Mouse (Mus musculus): Measurements from ENCODE around the gene Dgkb.

The Dgkb gene

GRCm38 (mm10) chr12:37993221-37993620, 175.7 kb downstream of the Dgkb start:
- in situ Hi-C loops (cut with MboI, MseI): no loop called here

DNA sequence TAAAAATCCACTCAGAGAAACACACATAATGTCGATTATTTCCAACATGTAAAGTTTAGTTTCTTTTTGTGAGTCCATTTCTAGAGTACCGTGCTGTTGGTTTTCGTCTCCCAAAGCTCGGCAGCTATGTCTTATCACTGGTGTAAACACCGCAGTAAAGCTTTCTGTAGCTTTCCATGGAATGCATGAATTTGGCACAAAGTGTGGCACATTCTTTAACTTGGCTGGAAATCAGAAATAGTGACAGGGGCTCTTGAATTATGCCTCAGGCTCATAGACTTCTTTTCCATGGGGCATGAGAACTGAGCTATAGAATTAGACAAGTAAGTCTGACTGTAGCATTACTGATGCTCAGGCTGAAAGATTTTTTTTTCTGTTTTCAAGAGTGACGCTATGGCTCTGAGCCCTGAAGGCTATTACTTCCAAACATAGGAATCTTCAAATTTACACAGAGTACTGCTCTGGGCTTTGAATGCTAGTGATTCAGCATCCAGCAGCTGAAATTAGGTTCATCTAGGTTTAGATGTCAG, 179.0 kb downstream of the Dgkb start:
- in situ Hi-C loops (cut with MboI, MseI): no loop called here

- in situ Hi-C loops (cut with MboI, MseI): no loop called here
Observed at GRCm38 (mm10) chr12:38017674-38018073, 200.1 kb downstream of the Dgkb start.

DNA sequence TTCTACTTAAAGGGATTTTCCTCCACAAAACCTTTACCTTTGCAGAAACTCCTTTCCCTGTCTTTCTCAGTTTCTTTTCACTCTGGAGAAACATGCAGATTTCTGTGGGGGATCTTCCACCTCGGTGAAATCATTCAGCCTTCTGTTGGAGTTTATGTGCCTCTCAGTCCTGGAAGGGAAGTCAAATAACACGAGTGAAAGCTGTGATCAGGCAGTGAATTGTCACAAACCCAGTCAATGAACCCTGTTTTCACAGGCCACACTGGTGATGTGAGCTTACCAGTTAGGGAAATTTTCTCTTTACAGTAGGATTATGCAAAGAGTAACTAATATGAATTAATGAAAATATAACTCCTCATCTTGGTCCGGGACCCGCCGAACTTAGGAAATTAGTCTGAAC, 229.7 kb downstream of the Dgkb start:
- in situ Hi-C loops (cut with MboI, MseI): no loop called here

- in situ Hi-C loops (cut with MboI, MseI): no loop called here
Observed at GRCm38 (mm10) chr12:38088224-38088623, 270.7 kb downstream of the Dgkb start.

GRCm38 (mm10) chr12:38111928-38112327, 294.4 kb downstream of the Dgkb start:
- in situ Hi-C loops (cut with MboI, MseI): loop anchor here (10.0 kb wide), 1 partner anchor 477 kb away; no protein-coding TSS in a partner anchor

DNA sequence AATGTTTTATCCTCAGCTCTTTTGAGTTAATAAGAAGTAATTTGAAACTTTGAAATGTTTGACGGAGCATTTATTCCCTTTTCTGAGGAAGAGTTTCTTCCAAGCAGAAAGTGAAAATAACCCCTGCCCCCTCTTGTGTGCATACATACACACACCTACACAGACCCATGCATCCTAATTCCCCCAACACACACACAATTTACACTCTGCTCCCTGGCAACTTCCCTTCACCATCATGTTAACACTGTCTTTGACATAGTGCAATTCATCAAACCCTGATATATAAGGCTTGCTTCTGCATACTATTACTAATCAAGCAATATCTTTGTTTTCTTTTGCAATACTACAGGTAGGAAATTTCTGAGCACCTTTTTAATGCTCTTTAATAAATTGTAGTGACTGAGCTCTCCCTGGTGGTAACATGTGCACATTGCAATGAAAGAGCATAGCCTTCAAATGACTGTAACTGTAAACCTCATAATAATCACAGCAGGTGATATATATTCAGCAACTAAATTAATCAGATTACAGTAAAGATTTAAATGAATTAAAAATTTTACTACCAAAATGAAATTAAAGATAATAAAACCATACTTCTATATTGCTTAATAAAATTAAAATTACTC, 297.6 kb downstream of the Dgkb start:
- in situ Hi-C loops (cut with MboI, MseI): loop anchor here (10.0 kb wide), 1 partner anchor 480 kb away; no protein-coding TSS in a partner anchor

- in situ Hi-C loops (cut with MboI, MseI): no loop called here
Observed at GRCm38 (mm10) chr12:38123524-38123923, 306.0 kb downstream of the Dgkb start.

GRCm38 (mm10) chr12:38125297-38125696, 307.8 kb downstream of the Dgkb start:
- in situ Hi-C loops (cut with MboI, MseI): loop anchor here (25.0 kb wide), 1 partner anchor 1937 kb away; no protein-coding TSS in a partner anchor

DNA sequence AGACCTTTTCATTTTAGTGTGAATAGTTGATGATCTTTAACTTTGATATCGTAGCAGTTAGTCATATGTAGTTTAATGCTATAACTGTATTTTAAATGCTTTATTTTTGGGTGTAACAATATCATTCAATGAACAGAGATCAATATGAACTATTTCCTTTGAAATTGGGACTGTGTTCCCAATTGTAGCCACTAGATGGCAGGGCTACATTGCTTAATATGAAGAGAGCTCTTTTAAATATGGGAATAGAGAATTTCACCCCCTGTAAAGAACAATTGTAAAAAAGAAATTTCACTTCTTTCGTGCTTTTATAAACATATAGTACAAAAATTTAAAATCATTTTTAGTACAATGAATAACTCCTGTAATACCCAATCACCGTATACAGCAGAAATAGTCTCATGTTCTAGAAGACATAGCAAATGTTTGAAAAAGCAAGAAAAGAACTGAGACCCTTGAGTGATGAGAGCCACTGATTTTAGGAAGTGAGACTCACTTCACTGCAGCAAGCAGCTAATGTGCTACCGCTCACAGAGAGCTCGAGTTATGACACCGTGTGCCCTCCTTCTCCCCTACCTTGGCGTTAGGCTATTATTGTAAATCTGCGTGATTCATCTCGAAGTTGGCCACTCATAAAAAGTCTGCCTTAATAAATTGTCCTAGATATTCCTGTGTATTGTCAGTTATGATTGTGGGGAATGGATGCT, 312.8 kb downstream of the Dgkb start:
- in situ Hi-C loops (cut with MboI, MseI): loop anchor here (5.0 to 25.0 kb wide), 2 partner anchors 1367 to 1932 kb away; no protein-coding TSS in a partner anchor

DNA sequence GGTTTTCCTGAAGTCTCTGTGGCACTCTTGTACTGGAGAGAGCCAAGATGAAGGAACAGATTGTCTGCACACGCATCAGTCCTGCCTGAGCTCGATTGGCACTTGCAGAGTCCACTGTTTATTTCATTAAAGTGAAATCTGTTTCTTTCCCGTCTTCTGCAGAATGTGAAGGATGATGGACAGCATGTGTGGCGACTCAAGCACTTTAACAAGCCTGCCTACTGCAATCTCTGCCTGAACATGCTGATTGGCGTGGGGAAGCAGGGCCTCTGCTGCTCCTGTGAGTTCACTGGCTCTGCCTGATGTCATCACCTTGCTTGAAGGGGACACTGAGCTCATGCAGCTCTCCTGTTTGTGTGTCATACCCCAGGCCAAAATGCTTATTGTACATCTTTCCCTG, 318.9 kb downstream of the Dgkb start:
- in situ Hi-C loops (cut with MboI, MseI): loop anchor here (25.0 kb wide), 1 partner anchor 1926 kb away; no protein-coding TSS in a partner anchor

- in situ Hi-C loops (cut with MboI, MseI): loop anchor here (25.0 kb wide), 1 partner anchor 1922 kb away; no protein-coding TSS in a partner anchor
Observed at GRCm38 (mm10) chr12:38140039-38140438, 322.5 kb downstream of the Dgkb start.

- in situ Hi-C loops (cut with MboI, MseI): no loop called here
Observed at GRCm38 (mm10) chr12:38232665-38233064, 415.1 kb downstream of the Dgkb start.

DNA sequence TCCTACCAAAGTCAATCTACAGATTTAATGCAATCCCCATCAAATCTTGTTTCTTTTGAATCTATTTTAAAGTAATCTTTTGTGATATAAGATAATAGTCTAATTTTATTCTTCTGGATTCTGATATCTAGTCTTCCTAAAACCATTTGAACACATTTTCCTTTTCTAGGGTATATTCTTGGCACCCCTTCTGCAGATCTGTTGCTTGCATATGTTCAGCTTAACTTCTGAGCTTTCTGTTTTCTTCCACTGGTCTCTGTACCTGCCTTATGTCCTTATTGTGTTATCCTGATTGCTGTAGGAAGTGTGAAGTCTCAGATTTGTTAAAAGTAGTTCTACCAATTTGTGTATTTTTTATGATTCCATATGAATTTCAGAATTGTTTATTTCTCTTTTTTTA, 451.3 kb downstream of the Dgkb start:
- in situ Hi-C loops (cut with MboI, MseI): no loop called here

DNA sequence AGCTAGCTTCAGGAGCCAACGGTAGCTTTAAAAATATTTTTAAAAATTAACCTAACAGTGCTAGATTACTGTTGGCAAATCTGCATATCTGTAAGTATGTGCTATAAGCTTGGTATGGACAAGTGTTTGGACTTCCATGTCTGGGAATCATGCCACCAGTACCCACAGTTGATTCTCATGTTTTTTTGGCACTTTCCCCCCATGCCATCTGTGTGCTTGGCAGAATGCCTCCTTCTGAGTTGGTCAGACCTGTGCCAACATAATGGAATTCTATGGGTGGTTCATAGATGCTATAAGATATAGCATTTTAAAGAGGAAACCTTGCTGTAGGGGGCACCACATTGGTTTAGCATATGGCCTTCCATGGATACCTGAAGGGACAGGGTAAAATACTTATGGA, 484.0 kb downstream of the Dgkb start:
- in situ Hi-C loops (cut with MboI, MseI): no loop called here

GRCm38 (mm10) chr12:38303841-38304240, 486.3 kb downstream of the Dgkb start:
- in situ Hi-C loops (cut with MboI, MseI): no loop called here

- in situ Hi-C loops (cut with MboI, MseI): no loop called here
Observed at GRCm38 (mm10) chr12:38304245-38304644, 486.7 kb downstream of the Dgkb start.

DNA sequence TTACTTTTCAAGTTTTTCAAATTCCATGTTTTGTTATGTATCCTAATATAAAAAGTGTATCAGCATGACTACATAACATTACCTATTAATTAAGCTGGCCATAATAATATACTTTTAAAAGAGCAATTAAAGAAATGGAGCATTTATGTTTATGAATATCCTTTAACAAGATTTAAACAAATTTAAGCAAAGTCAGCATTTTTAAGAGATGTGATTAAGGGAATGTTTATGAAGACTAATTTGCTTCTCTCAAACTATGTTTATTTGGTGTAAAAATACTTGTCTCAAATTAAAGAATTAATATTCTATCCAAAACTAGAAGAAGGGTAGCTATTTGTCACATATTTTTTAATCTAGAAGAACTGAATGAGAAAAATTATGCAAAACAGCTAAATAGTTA, 492.4 kb downstream of the Dgkb start:
- in situ Hi-C loops (cut with MboI, MseI): no loop called here

DNA sequence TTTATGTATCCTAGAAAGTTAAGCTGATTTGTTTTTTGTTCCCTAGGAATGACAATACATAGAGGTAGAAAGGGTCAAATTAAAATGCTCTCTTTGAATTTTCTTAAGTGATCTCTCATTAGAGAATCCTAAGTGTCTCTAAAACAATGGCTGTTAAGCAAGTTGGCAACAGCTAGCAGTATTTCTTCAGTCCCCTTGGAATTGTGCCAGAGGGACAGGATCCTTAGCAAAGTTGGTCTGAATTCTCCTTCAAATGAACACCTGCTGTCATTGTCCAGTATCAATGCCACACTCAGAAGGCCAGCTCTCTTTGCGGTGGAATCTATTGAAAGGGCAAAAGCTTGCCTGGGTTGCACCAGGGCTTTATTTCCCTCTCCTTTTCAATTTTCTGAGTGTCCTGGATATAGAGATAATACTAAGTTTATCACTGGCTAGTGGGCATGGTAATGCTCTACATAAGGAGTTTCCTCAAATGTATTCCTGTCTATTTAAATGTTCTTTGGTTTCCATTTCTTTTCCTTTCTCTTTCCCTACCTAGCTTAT, 510.3 kb downstream of the Dgkb start:
- in situ Hi-C loops (cut with MboI, MseI): loop anchor here (25.0 kb wide), 1 partner anchor 1160 kb away; no protein-coding TSS in a partner anchor

- in situ Hi-C loops (cut with MboI, MseI): loop anchor here (25.0 kb wide), 1 partner anchor 1159 kb away; no protein-coding TSS in a partner anchor
Observed at GRCm38 (mm10) chr12:38328779-38329178, 511.3 kb downstream of the Dgkb start.

- in situ Hi-C loops (cut with MboI, MseI): loop anchor here (25.0 kb wide), 1 partner anchor 1145 kb away; no protein-coding TSS in a partner anchor
Observed at GRCm38 (mm10) chr12:38342657-38343056, 525.1 kb downstream of the Dgkb start.

GRCm38 (mm10) chr12:38352481-38352880, 535.0 kb downstream of the Dgkb start:
- in situ Hi-C loops (cut with MboI, MseI): loop anchor here (10.0 kb wide), 1 partner anchor 368 kb away; no protein-coding TSS in a partner anchor
